Mouse (Mus musculus) heart, postnatal 0 days (tissue): ENCODE results near the gene Plk2. TPM values are rescaled to one million over a fixed set of nuclear protein-coding genes. Genes with fewer than 3 reads are reported as not detected.
"Not testable (repeated sequence)": the region's sequence is repeated elsewhere in the genome, so short reads cannot be mapped to it uniquely, and the experiment has no call there.

ENCODE experiments used
- ATAC-seq: fragments of 200-750 bp; cut with Nextera tagmentation; 2 replicates; pipeline ENCODE4 v1.8.0; 2017; ENCODE audit warnings: low read depth, moderate number of reproducible peaks, moderate library complexity; ENCODE audit not compliant: insufficient read depth
- DNase-seq: peaks from one replicate; pipeline ENCODE4 v3.0.0-alpha.2; 2016; ENCODE audit warnings: low spot score
- H3K27ac ChIP-seq: fragments of 300-500 bp; sonication (generic); 2 replicates; pipeline ENCODE4 v1.5.1; 2014; ENCODE audit warnings: low read depth, mild to moderate bottlenecking
- H3K27me3 ChIP-seq: fragments of 300-500 bp; sonication (generic); 2 replicates; pipeline ENCODE4 v1.6.1; 2014; ENCODE audit warnings: low read length, mixed read lengths; ENCODE audit not compliant: control insufficient read depth, insufficient read depth
- H3K36me3 ChIP-seq: fragments of 300-500 bp; sonication (generic); replicated peaks from 2 replicates; pipeline ENCODE4 v1.6.1; 2014; ENCODE audit warnings: low read length, mixed read lengths; ENCODE audit not compliant: control insufficient read depth, insufficient read depth
- H3K4me1 ChIP-seq: fragments of 300-500 bp; sonication (generic); 2 replicates; pipeline ENCODE4 v1.6.1; 2014; ENCODE audit warnings: antibody characterized with exemption; ENCODE audit not compliant: control insufficient read depth, insufficient read depth
- H3K4me2 ChIP-seq: fragments of 300-500 bp; sonication (generic); 2 replicates; pipeline ENCODE4 v1.6.1; 2014; ENCODE audit warnings: low read depth, mild to moderate bottlenecking, low read length, moderate library complexity
- H3K4me3 ChIP-seq: fragments of 300-500 bp; sonication (generic); 2 replicates; pipeline ENCODE4 v1.5.1; 2014; ENCODE audit warnings: low read depth, low read length
- H3K9ac ChIP-seq: fragments of 300-500 bp; sonication (generic); replicated peaks from 2 replicates; pipeline ENCODE4 v1.6.1; 2014; ENCODE audit warnings: low read depth, low read length, mixed read lengths
- H3K9me3 ChIP-seq: fragments of 300-500 bp; sonication (generic); replicated peaks from 2 replicates; pipeline ENCODE4 v1.6.1; 2016; ENCODE audit warnings: low read length; ENCODE audit not compliant: control insufficient read depth
- CTCF ChIP-seq: IDR thresholded peaks from 2 replicates; pipeline ENCODE4 v1.5.1; 2016; ENCODE audit warnings: antibody characterized with exemption, control low read depth, low read depth
- EP300 ChIP-seq: IDR thresholded peaks from 2 replicates; pipeline ENCODE4 v1.6.1; 2016; ENCODE audit warnings: antibody characterized with exemption, low read depth
- WGBS: fragments of 180-500 bp; shearing (Covaris S2); extraction: QIAGEN DNeasy Blood & Tissue Kit; methylation state at CpG from one replicate; pipeline ENCODE4 v1.1.7; 2014; 5-methylcytosine and 5-hydroxymethylcytosine counted together
- polyA plus RNA-seq: library from polyadenylated mRNA; unstranded; fragments of >200 nt; fragmentation: Nextera tagmentation; extraction: Ambion mirVana; gene quantifications from 2 replicates; pipeline ENCODE4 v1.2.1, GENCODE M21; 2015
- total RNA-seq: library from RNA; depleted of rRNA; stranded (reverse); fragments of >200 nt; gene quantifications from 2 replicates; pipeline ENCODE4 v1.2.3, GENCODE M21; 2014; ENCODE audit warnings: low replicate concordance

The Plk2 gene
- total and polyA plus RNA-seq, 2 experiments from 2014 or later = 54.9 to 85.4 TPM

GRCm38 (mm10) chr13:110366477-110366876, 28.4 kb upstream of the Plk2 start:
- Histone ChIP-seq H3K4me2 (no peak overlapping the region), H3K4me3 (no peak overlapping the region), H3K36me3 (no peaks in the 10 kb centered on the region), H3K9me3 (no peaks in the 10 kb centered on the region), H3K4me1 (no peaks in the 10 kb centered on the region), H3K27ac (no peak overlapping the region), H3K27me3 (no peaks in the 10 kb centered on the region), H3K9ac (no peak overlapping the region)
- TF ChIP-seq CTCF (no peak), EP300 (no peak)
- 85% methylated on average over 3 of the region's 3 CpGs for WGBS
- no peak for DNase-seq
- ATAC-seq = no peak

GRCm38 (mm10) chr13:110367961-110368555, 26.8 kb upstream of the Plk2 start:
- Histone ChIP-seq H3K4me2 (no peak overlapping the region), H3K27me3 (no peaks in the 10 kb centered on the region), H3K9me3 (no peaks in the 10 kb centered on the region), H3K4me3 (no peak overlapping the region), H3K36me3 (no peaks in the 10 kb centered on the region), H3K4me1 (no peaks in the 10 kb centered on the region), H3K27ac (no peak overlapping the region), H3K9ac (no peak overlapping the region)
- DNase-seq (no peak), ATAC-seq (no peak)
- WGBS = 46% methylated on average over 3 of the region's 3 CpGs
- TF ChIP-seq EP300 = no peak
- no peak for TF ChIP-seq CTCF

DNA sequence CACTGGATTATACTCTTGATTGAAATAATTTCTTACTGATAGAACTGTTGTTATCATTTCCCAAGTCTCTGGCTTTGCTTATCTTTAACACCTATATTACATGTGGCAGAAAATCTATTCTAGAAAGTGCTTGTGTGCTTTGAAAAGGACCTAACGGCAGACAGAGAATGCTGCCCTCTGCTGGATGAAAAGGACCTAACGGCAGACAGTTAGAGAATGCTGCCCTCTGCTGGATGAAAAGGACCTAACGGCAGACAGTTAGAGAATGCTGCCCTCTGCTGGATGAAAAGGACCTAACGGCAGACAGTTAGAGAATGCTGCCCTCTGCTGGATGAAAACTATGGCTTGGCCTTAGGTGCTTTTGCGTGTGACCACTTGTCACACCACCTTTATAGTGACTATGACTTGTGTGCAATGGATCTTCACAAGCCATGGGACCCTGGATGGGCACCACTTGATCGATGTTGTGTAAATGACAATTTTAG, 26.2 kb upstream of the Plk2 start:
- DNase-seq = peak; percentile 24
- not testable (repeated sequence) for H3K27ac ChIP-seq, H3K27me3 ChIP-seq, H3K9ac ChIP-seq, H3K36me3 ChIP-seq, ATAC-seq, H3K4me1 ChIP-seq, H3K4me3 ChIP-seq, H3K4me2 ChIP-seq, H3K9me3 ChIP-seq
- TF ChIP-seq CTCF = peak; percentile 99
- WGBS = 37% methylated on average over 6 of the region's 6 CpGs

- H3K4me3 ChIP-seq = no peak overlapping the region
- WGBS = 97% methylated on average over 1 of the region's 1 CpGs
- no peaks in the 10 kb centered on the region for H3K36me3 ChIP-seq
- no peaks in the 10 kb centered on the region for H3K9me3 ChIP-seq
- no peaks in the 10 kb centered on the region for H3K27me3 ChIP-seq
- TF ChIP-seq EP300 (no peak), CTCF (no peak)
- no peak overlapping the region for H3K4me2 ChIP-seq
- no peak overlapping the region for H3K27ac ChIP-seq
- no peak for DNase-seq
- ATAC-seq = no peak
- no peaks in the 10 kb centered on the region for H3K4me1 ChIP-seq
- H3K9ac ChIP-seq = no peak overlapping the region
These were observed 25.2 kb upstream of the Plk2 start for GRCm38 (mm10) chr13:110369673-110370072.

- no peaks in the 10 kb centered on the region for H3K27me3 ChIP-seq
- no peak overlapping the region for H3K9ac ChIP-seq
- ATAC-seq (no peak), DNase-seq (no peak)
- H3K36me3 ChIP-seq = no peaks in the 10 kb centered on the region
- H3K9me3 ChIP-seq = no peaks in the 10 kb centered on the region
- H3K27ac ChIP-seq = no peak overlapping the region
- H3K4me3 ChIP-seq = no peak overlapping the region
- no peaks in the 10 kb centered on the region for H3K4me1 ChIP-seq
- no peak overlapping the region for H3K4me2 ChIP-seq
- WGBS = 16% methylated on average over 5 of the region's 5 CpGs
- TF ChIP-seq EP300 (no peak), CTCF (peak; percentile 74)
These were observed 12.4 kb upstream of the Plk2 start for GRCm38 (mm10) chr13:110382447-110382901.

DNA sequence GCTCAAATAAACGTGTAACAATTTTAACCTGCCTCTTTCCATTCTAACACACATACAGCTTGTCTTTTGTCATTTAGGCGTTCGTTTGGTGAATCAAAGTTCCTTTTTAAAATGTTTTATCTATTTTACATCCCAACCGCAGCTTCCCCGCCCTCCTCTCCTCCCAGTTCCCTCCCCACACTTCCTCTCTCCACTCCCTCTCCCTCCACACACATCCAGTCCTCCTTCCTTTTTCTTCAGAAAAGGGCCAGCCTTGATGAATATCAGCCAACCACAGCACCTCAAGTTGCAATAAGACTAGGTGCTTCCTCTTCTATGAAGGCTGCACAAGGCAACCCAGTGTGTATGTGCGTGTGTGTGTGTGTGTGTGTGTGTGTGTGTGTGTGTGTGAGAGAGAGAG, 10.3 kb upstream of the Plk2 start:
- Histone ChIP-seq H3K27ac (no peak overlapping the region), H3K27me3 (no peaks in the 10 kb centered on the region), H3K9me3 (peaks cover 4% of the 10 kb centered on the region; the same call in 1 of the 2 replicates), H3K4me3 (no peak overlapping the region), H3K4me1 (no peaks in the 10 kb centered on the region), H3K36me3 (no peaks in the 10 kb centered on the region), H3K9ac (no peak overlapping the region), H3K4me2 (no peak overlapping the region)
- 47% methylated on average over 6 of the region's 6 CpGs for WGBS
- TF ChIP-seq EP300 = no peak
- no peak for TF ChIP-seq CTCF
- ATAC-seq (no peak), DNase-seq (no peak)
